ENCODE assay signal across 9 mouse cellular contexts in the genomic region with DNA sequence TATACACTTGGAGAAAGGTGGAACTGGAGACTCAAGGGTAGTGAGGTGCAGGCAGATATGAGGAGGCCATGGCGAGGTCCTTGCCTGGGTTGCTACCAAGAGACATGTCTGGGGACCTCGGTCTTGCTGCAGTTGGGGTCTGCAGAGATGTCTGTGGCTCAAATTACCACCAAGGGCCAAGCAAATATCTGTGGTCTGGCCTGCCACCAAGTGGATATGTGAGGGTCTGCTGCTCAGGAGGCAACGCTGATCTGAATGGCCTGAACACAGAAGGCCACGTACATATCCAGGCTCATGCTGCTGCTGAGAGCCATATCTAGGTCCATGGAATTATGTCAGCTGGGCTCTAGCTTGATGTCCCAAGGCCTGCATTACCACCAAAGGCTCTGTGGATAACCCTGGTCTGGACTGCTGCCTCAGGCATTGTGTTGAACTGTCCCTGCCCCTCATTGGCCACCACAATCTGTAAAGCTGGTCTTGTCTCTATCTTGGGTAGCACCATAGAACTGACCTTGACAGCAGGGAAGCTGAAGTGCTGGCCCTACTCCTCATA.
DNase-seq lines count a peak whose midpoint lies in the region; ATAC-seq and TF ChIP-seq lines count a peak whose summit lies in the region.
"Had no signal": no experiment of that assay in that cellular context is flagged by ENCODE, and none has a peak within 500 bp of the region (broad histone marks: within the 10 kb centered on the region; RNA-seq: fewer than 3 reads in every experiment).

No protein-coding gene starts in this region.

- H3K4me2 ChIP-seq in hindbrain, embryonic 15.5 days, result no peak overlapping the region
- H3K4me2 ChIP-seq in hindbrain, embryonic 11.5 days (replicated peaks; ENCODE audit: low read depth, low read length), result no peak overlapping the region
- H3K4me2 ChIP-seq in liver, embryonic 14.5 days (ENCODE audit: low read depth), result no peak overlapping the region
- H3K4me2 ChIP-seq in liver, embryonic 11.5 days, result no peak overlapping the region
- no peak overlapping the region for H3K4me2 ChIP-seq in midbrain, embryonic 14.5 days (ENCODE audit: low read length)

- no peak overlapping the region for H3K27ac ChIP-seq in hindbrain, embryonic 15.5 days (replicated peaks)
- no peak overlapping the region for H3K27ac ChIP-seq in hindbrain, embryonic 11.5 days (ENCODE audit: low read depth, low read length)
- H3K27ac ChIP-seq in liver, embryonic 14.5 days, result no peak overlapping the region
- no peak overlapping the region for H3K27ac ChIP-seq in liver, embryonic 11.5 days (ENCODE audit: low read depth, low read length)
- H3K27ac ChIP-seq in limb, embryonic 10.5 days, result peak overlapping the region; percentile 42; the same call in 1 of the 2 replicates
- H3K27ac ChIP-seq in midbrain, embryonic 14.5 days (replicated peaks; ENCODE audit: low read depth, low read length), result no peak overlapping the region

- H3K4me1 ChIP-seq in hindbrain, embryonic 15.5 days (replicated peaks), result no peaks in the 10 kb centered on the region
- no peaks in the 10 kb centered on the region for H3K4me1 ChIP-seq in hindbrain, embryonic 11.5 days (replicated peaks; ENCODE audit: control insufficient read depth, insufficient read depth, low read length)
- H3K4me1 ChIP-seq in liver, embryonic 14.5 days (replicated peaks; ENCODE audit: control insufficient read depth in 2 of 2, insufficient read depth in 2 of 2, low read length in 1 of 2), result no peaks in the 10 kb centered on the region
- H3K4me1 ChIP-seq in liver, embryonic 11.5 days (replicated peaks; ENCODE audit: control insufficient read depth, insufficient read depth, low read length), result no peaks in the 10 kb centered on the region
- peaks cover 14% of the 10 kb centered on the region for H3K4me1 ChIP-seq in limb, embryonic 10.5 days
- H3K4me1 ChIP-seq in midbrain, embryonic 14.5 days (ENCODE audit: control insufficient read depth, insufficient read depth, low read length), result no peaks in the 10 kb centered on the region

- TF ChIP-seq CTCF in liver, embryonic 14.5 days (IDR thresholded peaks at IDR 0.05; ENCODE audit: low read depth), result peak; percentile 14; the same call in 1 of the 2 replicates

- H3K9ac ChIP-seq in hindbrain, embryonic 15.5 days, result no peak overlapping the region
- no peak overlapping the region for H3K9ac ChIP-seq in hindbrain, embryonic 11.5 days (ENCODE audit: low read depth, low read length)
- no peak overlapping the region for H3K9ac ChIP-seq in liver, embryonic 14.5 days (replicated peaks)
- H3K9ac ChIP-seq in liver, embryonic 11.5 days (ENCODE audit: low read depth, low read length), result no peak overlapping the region
- no peak overlapping the region for H3K9ac ChIP-seq in midbrain, embryonic 14.5 days (replicated peaks; ENCODE audit: low read length)

- H3K36me3 ChIP-seq in hindbrain, embryonic 15.5 days, result no peaks in the 10 kb centered on the region
- no peaks in the 10 kb centered on the region for H3K36me3 ChIP-seq in hindbrain, embryonic 11.5 days (ENCODE audit: control insufficient read depth, insufficient read depth, low read length)
- H3K36me3 ChIP-seq in liver, embryonic 14.5 days (replicated peaks; ENCODE audit: control insufficient read depth, insufficient read depth, low read depth), result no peaks in the 10 kb centered on the region
- H3K36me3 ChIP-seq in liver, embryonic 11.5 days (ENCODE audit: control insufficient read depth, insufficient read depth, low read length), result no peaks in the 10 kb centered on the region
- no peaks in the 10 kb centered on the region for H3K36me3 ChIP-seq in limb, embryonic 10.5 days
- H3K36me3 ChIP-seq in midbrain, embryonic 14.5 days (ENCODE audit: control insufficient read depth, insufficient read depth, low read length), result no peaks in the 10 kb centered on the region

- DNase-seq in hindbrain, embryonic 11.5 days (ENCODE audit: low spot score), result no peak
- DNase-seq in liver, embryonic 14.5 days (ENCODE audit: low read depth in 3 of 3, low spot score in 3 of 3), result no peak
- no peak for DNase-seq in liver, embryonic 11.5 days (ENCODE audit: low spot score)
- DNase-seq in limb, embryonic 10.5 days (ENCODE audit: low spot score), result no peak
- DNase-seq in midbrain, embryonic 14.5 days, result no peak
- DNase-seq in frontal cortex, adult 2 months (ENCODE audit: extremely low spot score in 1 of 2, low spot score in 1 of 2), result no peak
- DNase-seq: left cerebral cortex, postnatal 4 days; thymus, adult 2 months had no signal

- 0 out of 2 replicates have a peak, but pooled peaks have one; percentile 34 for ATAC-seq in hindbrain, embryonic 15.5 days (ENCODE audit: low FRiP score, low read depth)
- ATAC-seq in hindbrain, embryonic 11.5 days (ENCODE audit: low FRiP score), result no peak; the same call in 1 of the 2 replicates
- no peak for ATAC-seq in liver, embryonic 14.5 days (ENCODE audit: insufficient read depth)
- no peak for ATAC-seq in liver, embryonic 11.5 days (replicated peaks; ENCODE audit: low FRiP score)
- ATAC-seq in midbrain, embryonic 14.5 days (ENCODE audit: low FRiP score, low TSS enrichment), result peak; percentile 20; the same call in 1 of the 2 replicates

- TF ChIP-seq EP300 in liver, embryonic 14.5 days (IDR thresholded peaks at IDR 0.05; ENCODE audit: low read depth), result no peak

- H3K9me3 ChIP-seq in hindbrain, embryonic 15.5 days, result no peaks in the 10 kb centered on the region
- no peaks in the 10 kb centered on the region for H3K9me3 ChIP-seq in hindbrain, embryonic 11.5 days (ENCODE audit: control insufficient read depth, low read length)
- no peaks in the 10 kb centered on the region for H3K9me3 ChIP-seq in liver, embryonic 14.5 days (ENCODE audit: control insufficient read depth, low read length)
- H3K9me3 ChIP-seq in liver, embryonic 11.5 days (ENCODE audit: control insufficient read depth, low read length), result no peaks in the 10 kb centered on the region
- no peaks in the 10 kb centered on the region for H3K9me3 ChIP-seq in limb, embryonic 10.5 days (replicated peaks)
- no peaks in the 10 kb centered on the region for H3K9me3 ChIP-seq in midbrain, embryonic 14.5 days (ENCODE audit: control insufficient read depth, low read length)

- H3K4me3 ChIP-seq in hindbrain, embryonic 15.5 days, result no peak overlapping the region
- H3K4me3 ChIP-seq in hindbrain, embryonic 11.5 days (ENCODE audit: low read depth, low read length), result no peak overlapping the region
- H3K4me3 ChIP-seq in liver, embryonic 14.5 days (ENCODE audit: insufficient read depth in 1 of 2, low read depth in 2 of 2, low read length in 2 of 2), result no peak overlapping the region
- no peak overlapping the region for H3K4me3 ChIP-seq in liver, embryonic 11.5 days (ENCODE audit: low read depth, low read length)
- H3K4me3 ChIP-seq in limb, embryonic 10.5 days, result no peak overlapping the region
- H3K4me3 ChIP-seq in midbrain, embryonic 14.5 days (replicated peaks; ENCODE audit: low read depth, low read length), result no peak overlapping the region

- WGBS in hindbrain, embryonic 15.5 days, result 89% methylated on average over 4 of the region's 4 CpGs
- 85% methylated on average over 4 of the region's 4 CpGs for WGBS in hindbrain, embryonic 11.5 days
- 68% methylated on average over 4 of the region's 4 CpGs for WGBS in liver, embryonic 14.5 days (ENCODE audit: insufficient replicate concordance)
- WGBS in liver, embryonic 11.5 days, result 74% methylated on average over 4 of the region's 4 CpGs
- WGBS in limb, embryonic 10.5 days, result 80% methylated on average over 4 of the region's 4 CpGs
- WGBS in midbrain, embryonic 14.5 days, result 90% methylated on average over 4 of the region's 4 CpGs

- no peaks in the 10 kb centered on the region for H3K27me3 ChIP-seq in hindbrain, embryonic 15.5 days
- no peaks in the 10 kb centered on the region for H3K27me3 ChIP-seq in hindbrain, embryonic 11.5 days (ENCODE audit: control insufficient read depth, insufficient read depth, low read length)
- H3K27me3 ChIP-seq in liver, embryonic 14.5 days (ENCODE audit: control insufficient read depth, insufficient read depth, low read length), result no peaks in the 10 kb centered on the region
- H3K27me3 ChIP-seq in liver, embryonic 11.5 days (replicated peaks; ENCODE audit: control insufficient read depth, insufficient read depth, low read length), result no peaks in the 10 kb centered on the region
- no peaks in the 10 kb centered on the region for H3K27me3 ChIP-seq in limb, embryonic 10.5 days (ENCODE audit: low read depth, poor library complexity, severe bottlenecking)
- H3K27me3 ChIP-seq in midbrain, embryonic 14.5 days (ENCODE audit: control insufficient read depth, insufficient read depth, low read length), result no peaks in the 10 kb centered on the region

Comparison
In these comparisons a context has a peak if more than half of its experiments do, and no peak if none do; other contexts are left out.
1. ATAC-seq: peak in hindbrain, embryonic 15.5 days (single experiment) and midbrain, embryonic 14.5 days (single experiment); none in hindbrain, embryonic 11.5 days (single experiment), liver, embryonic 14.5 days (single experiment) and liver, embryonic 11.5 days (single experiment).